Mouse (Mus musculus) liver, embryonic 14.5 days (tissue): ENCODE data around the gene Rbp2. TPM values are rescaled to one million over a fixed set of nuclear protein-coding genes. Genes with fewer than 3 reads are reported as not detected.

Experiments
- ATAC-seq: fragments of 200-750 bp; cut with Nextera tagmentation; 2 replicates; pipeline ENCODE4 v1.8.0; 2017; ENCODE audit warnings: moderate number of reproducible peaks, mild to moderate bottlenecking, moderate library complexity; ENCODE audit not compliant: insufficient read depth
- DNase-seq, 3 experiments: peaks; one replicate each; pipeline ENCODE4 v3.0.0-alpha.2; 2012 to 2013; ENCODE audit warnings: low read depth in 3 of 3, low spot score in 3 of 3
- H3K27ac ChIP-seq: fragments of 300-500 bp; sonication (generic); 2 replicates; pipeline ENCODE4 v1.5.1; 2014; ENCODE audit warnings: moderate library complexity, mild to moderate bottlenecking, control low read depth, inconsistent platforms
- H3K27me3 ChIP-seq: fragments of 300-500 bp; sonication (generic); 2 replicates; pipeline ENCODE4 v1.6.1; 2014; ENCODE audit warnings: mild to moderate bottlenecking, low read length, moderate library complexity; ENCODE audit not compliant: control insufficient read depth, insufficient read depth
- H3K36me3 ChIP-seq: fragments of 300-500 bp; sonication (generic); replicated peaks from 2 replicates; pipeline ENCODE4 v1.6.1; 2014; ENCODE audit warnings: low read depth; ENCODE audit not compliant: control insufficient read depth, insufficient read depth
- H3K4me1 ChIP-seq, 2 experiments: fragments of 200-500 bp in 1 of 2; fragments of 300-500 bp in 1 of 2; sonication (generic) in 1 of 2; replicated peaks; 2 replicates each; pipeline ENCODE4 v1.6.1; 2012 to 2014; ENCODE audit warnings: antibody characterized with exemption in 1 of 2, inconsistent platforms in 1 of 2, low read length in 1 of 2; ENCODE audit not compliant: control insufficient read depth in 2 of 2, insufficient read depth in 2 of 2
- H3K4me2 ChIP-seq: fragments of 300-500 bp; sonication (generic); 2 replicates; pipeline ENCODE4 v1.6.1; 2014; ENCODE audit warnings: low read depth, mild to moderate bottlenecking, control low read depth, moderate library complexity
- H3K4me3 ChIP-seq, 2 experiments: fragments of 200-500 bp in 1 of 2; fragments of 300-500 bp in 1 of 2; sonication (generic) in 1 of 2; 2 replicates each; pipeline ENCODE4 v1.5.1; 2012 to 2014; ENCODE audit warnings: low read depth in 2 of 2, low read length in 2 of 2, mild to moderate bottlenecking in 2 of 2, control low read depth in 1 of 2, inconsistent platforms in 1 of 2, moderate library complexity in 1 of 2; ENCODE audit not compliant: insufficient read depth in 1 of 2
- H3K9ac ChIP-seq: fragments of 300-500 bp; sonication (generic); replicated peaks from 2 replicates; pipeline ENCODE4 v1.6.1; 2014; ENCODE audit warnings: mild to moderate bottlenecking, control low read depth, moderate library complexity
- H3K9me3 ChIP-seq: fragments of 300-500 bp; sonication (generic); 2 replicates; pipeline ENCODE4 v1.6.1; 2016; ENCODE audit warnings: low read length, mixed read lengths; ENCODE audit not compliant: control insufficient read depth
- CTCF ChIP-seq: IDR thresholded peaks from 2 replicates; pipeline ENCODE4 v1.5.1; 2016; ENCODE audit warnings: antibody characterized with exemption, low read depth, control low read depth
- EP300 ChIP-seq: IDR thresholded peaks from 2 replicates; pipeline ENCODE4 v1.6.1; 2016; ENCODE audit warnings: antibody characterized with exemption, low read depth
- WGBS: fragments of 180-500 bp; shearing (Covaris S2); extraction: QIAGEN DNeasy Blood & Tissue Kit; methylation state at CpG from one replicate; pipeline ENCODE4 v1.1.7; 2014; ENCODE audit not compliant: insufficient replicate concordance; 5-methylcytosine and 5-hydroxymethylcytosine counted together
- polyA plus RNA-seq, 2 experiments: library from polyadenylated mRNA; depleted of rRNA in 1 of 2; stranded (reverse) in 1 of 2; unstranded in 1 of 2; fragments of >200 nt; fragmentation: Nextera tagmentation in 1 of 2; extraction: Ambion mirVana in 1 of 2; gene quantifications; 2 replicates each; pipeline versions ENCODE4 v1.2.1 to v1.2.3; 2012 to 2014

The Rbp2 gene
- polyA plus RNA-seq, 2 experiments = 3.8 to 7.4 TPM

- TF ChIP-seq EP300 (no peak), CTCF (no peak)
- 72% methylated on average over 7 of the region's 7 CpGs for WGBS
- Histone ChIP-seq H3K27me3 (no peaks in the 10 kb centered on the region), H3K27ac (no peak overlapping the region), H3K4me2 (no peak overlapping the region), H3K9me3 (no peaks in the 10 kb centered on the region), H3K36me3 (no peaks in the 10 kb centered on the region), H3K4me3 (no peak overlapping the region), H3K4me1 (no peaks in the 10 kb centered on the region), H3K9ac (no peak overlapping the region)
- ATAC-seq (no peak), DNase-seq (no peak)
Measured at GRCm38 (mm10) chr9:98527226-98527625, 41.3 kb downstream of the Rbp2 start.

- no peak for TF ChIP-seq CTCF
- no peak for TF ChIP-seq EP300
- 53% methylated on average over 4 of the region's 4 CpGs for WGBS
- Histone ChIP-seq H3K4me2 (no peak overlapping the region), H3K4me3 (no peak overlapping the region), H3K9ac (no peak overlapping the region), H3K9me3 (no peaks in the 10 kb centered on the region), H3K27me3 (no peaks in the 10 kb centered on the region), H3K4me1 (no peaks in the 10 kb centered on the region), H3K36me3 (no peaks in the 10 kb centered on the region), H3K27ac (no peak overlapping the region)
- DNase-seq (no peak), ATAC-seq (no peak)
Measured at GRCm38 (mm10) chr9:98529776-98530175, 43.9 kb downstream of the Rbp2 start.

- TF ChIP-seq CTCF (no peak), EP300 (no peak)
- H3K9ac ChIP-seq = no peak overlapping the region
- no peaks in the 10 kb centered on the region for H3K36me3 ChIP-seq
- ATAC-seq = no peak
- H3K27me3 ChIP-seq = no peaks in the 10 kb centered on the region
- 22% methylated on average over 2 of the region's 2 CpGs for WGBS
- H3K4me1 ChIP-seq = no peaks in the 10 kb centered on the region
- H3K4me2 ChIP-seq = no peak overlapping the region
- no peak overlapping the region for H3K27ac ChIP-seq
- H3K9me3 ChIP-seq = no peaks in the 10 kb centered on the region
- DNase-seq = no peak
- H3K4me3 ChIP-seq = no peak overlapping the region
Measured at GRCm38 (mm10) chr9:98530999-98531398, 45.1 kb downstream of the Rbp2 start.

- Histone ChIP-seq H3K27ac (no peak overlapping the region), H3K4me3 (no peak overlapping the region), H3K27me3 (no peaks in the 10 kb centered on the region), H3K9ac (no peak overlapping the region), H3K4me2 (no peak overlapping the region), H3K4me1 (no peaks in the 10 kb centered on the region), H3K36me3 (no peaks in the 10 kb centered on the region), H3K9me3 (no peaks in the 10 kb centered on the region)
- no peak for DNase-seq
- no peak for ATAC-seq
- 64% methylated on average over 4 of the region's 4 CpGs for WGBS
- TF ChIP-seq EP300 (no peak), CTCF (no peak)
Measured at GRCm38 (mm10) chr9:98534675-98535280, 48.9 kb downstream of the Rbp2 start.

GRCm38 (mm10) chr9:98535763-98536162 is 49.8 kb downstream of the Rbp2 start:
- ATAC-seq = no peak
- no peak overlapping the region for H3K27ac ChIP-seq
- H3K9me3 ChIP-seq = no peaks in the 10 kb centered on the region
- H3K4me3 ChIP-seq = no peak overlapping the region
- no peak overlapping the region for H3K4me2 ChIP-seq
- TF ChIP-seq CTCF (peak; percentile 63), EP300 (no peak)
- no peaks in the 10 kb centered on the region for H3K4me1 ChIP-seq
- no peaks in the 10 kb centered on the region for H3K27me3 ChIP-seq
- no peak for DNase-seq
- H3K36me3 ChIP-seq = no peaks in the 10 kb centered on the region
- no peak overlapping the region for H3K9ac ChIP-seq
